Comparison of ENCODE assay signal across 19 mouse cellular contexts in genomic region chr1:73038532-73038931, GRCm38 (mm10). TPM values are rescaled to one million over a fixed set of nuclear protein-coding genes. Genes with fewer than 3 reads are reported as not detected.
DNase-seq lines count a peak whose midpoint lies in the region; ATAC-seq lines count a peak whose summit lies in the region.
"Had no signal": no experiment of that assay in that cellular context is flagged by ENCODE, and none has a peak within 500 bp of the region (broad histone marks: within the 10 kb centered on the region; RNA-seq: fewer than 3 reads in every experiment).

No protein-coding gene starts in this region.

- H3K4me2 ChIP-seq in heart, embryonic 13.5 days: no peak overlapping the region; the same call in 1 of the 2 replicates
- H3K4me2 ChIP-seq in limb, embryonic 13.5 days (replicated peaks): no peak overlapping the region
- H3K4me2 ChIP-seq in stomach, embryonic 16.5 days (ENCODE audit: low read depth, low read length): no peak overlapping the region
- H3K4me2 ChIP-seq: hindbrain, embryonic 13.5 days; midbrain, embryonic 12.5 days had no signal

- no peak overlapping the region for H3K9ac ChIP-seq in heart, embryonic 13.5 days
- H3K9ac ChIP-seq in limb, embryonic 13.5 days: no peak overlapping the region
- no peak overlapping the region for H3K9ac ChIP-seq in stomach, embryonic 16.5 days (ENCODE audit: low read length)
- H3K9ac ChIP-seq: hindbrain, embryonic 13.5 days; midbrain, embryonic 12.5 days had no signal

- intact Hi-C loops in heart, postnatal 25 days (cut with DNase I): no loop called here

- H3K27me3 ChIP-seq in heart, embryonic 13.5 days (replicated peaks): no peaks in the 10 kb centered on the region
- H3K27me3 ChIP-seq in limb, embryonic 13.5 days: no peaks in the 10 kb centered on the region
- no peaks in the 10 kb centered on the region for H3K27me3 ChIP-seq in stomach, embryonic 16.5 days (ENCODE audit: control insufficient read depth, insufficient read depth, low read length)
- H3K27me3 ChIP-seq: hindbrain, embryonic 13.5 days; midbrain, embryonic 12.5 days had no signal

- no peak overlapping the region for H3K4me3 ChIP-seq in heart, embryonic 13.5 days
- no peak overlapping the region for H3K4me3 ChIP-seq in limb, embryonic 13.5 days
- no peak overlapping the region for H3K4me3 ChIP-seq in stomach, embryonic 16.5 days (replicated peaks; ENCODE audit: low read length)
- H3K4me3 ChIP-seq: hindbrain, embryonic 13.5 days; layer of hippocampus, adult 2 months; midbrain, embryonic 12.5 days had no signal

- no peak for DNase-seq in heart, postnatal 25 days (ENCODE audit: low spot score)
- peak; percentile 7 for DNase-seq in spleen, adult 12 weeks (ENCODE audit: low spot score)
- DNase-seq in spleen, postnatal 14 days (ENCODE audit: low spot score in 2 of 2): no peak
- DNase-seq in adrenal gland, adult (ENCODE audit: inconsistent age in 2 of 2, low spot score in 1 of 2): no peak
- DNase-seq: gastrocnemius, postnatal 10 days; kidney, adult 8-10 months; lung, adult 2 months had no signal

- ATAC-seq in heart, embryonic 13.5 days (ENCODE audit: extremely low read depth, insufficient number of reproducible peaks, low FRiP score, low TSS enrichment): peak; percentile 55; the same call in 1 of the 2 replicates
- ATAC-seq in limb, embryonic 13.5 days (ENCODE audit: low FRiP score, low read depth): peak; percentile 11; the same call in 1 of the 2 replicates
- ATAC-seq in stomach, embryonic 16.5 days (ENCODE audit: insufficient read depth, low FRiP score): peak; percentile 34; the same call in 1 of the 2 replicates
- ATAC-seq: activated CD4-positive, CD25-positive, alpha-beta regulatory T cell, adult 4 months; forebrain, embryonic 16.5 days had no signal

- no peaks in the 10 kb centered on the region for H3K36me3 ChIP-seq in heart, embryonic 13.5 days
- H3K36me3 ChIP-seq in limb, embryonic 13.5 days: no peaks in the 10 kb centered on the region
- no peaks in the 10 kb centered on the region for H3K36me3 ChIP-seq in stomach, embryonic 16.5 days (ENCODE audit: control insufficient read depth, insufficient read depth, low read length)
- H3K36me3 ChIP-seq: hindbrain, embryonic 13.5 days; midbrain, embryonic 12.5 days had no signal

- H3K27ac ChIP-seq in heart, embryonic 13.5 days (replicated peaks): peak overlapping the region; percentile 34
- no peak overlapping the region for H3K27ac ChIP-seq in limb, embryonic 13.5 days
- no peak overlapping the region for H3K27ac ChIP-seq in stomach, embryonic 16.5 days (ENCODE audit: low read length)
- H3K27ac ChIP-seq: hindbrain, embryonic 13.5 days; layer of hippocampus, adult 2 months; midbrain, embryonic 12.5 days had no signal

- H3K4me1 ChIP-seq in heart, embryonic 13.5 days: peaks cover 45% of the 10 kb centered on the region
- 0 out of 2 replicates have a peak, but pooled peaks cover 7% of the 10 kb centered on the region for H3K4me1 ChIP-seq in limb, embryonic 13.5 days
- H3K4me1 ChIP-seq in stomach, embryonic 16.5 days (ENCODE audit: control insufficient read depth, insufficient read depth, low read length): peaks cover 5% of the 10 kb centered on the region; the same call in 1 of the 2 replicates
- H3K4me1 ChIP-seq: hindbrain, embryonic 13.5 days; midbrain, embryonic 12.5 days had no signal

- 26% methylated on average over 3 of the region's 3 CpGs for WGBS in heart, embryonic 13.5 days
- 66% methylated on average over 3 of the region's 3 CpGs for WGBS in limb, embryonic 13.5 days
- WGBS in stomach, embryonic 16.5 days: 76% methylated on average over 3 of the region's 3 CpGs

- H3K9me3 ChIP-seq in heart, embryonic 13.5 days: no peaks in the 10 kb centered on the region
- no peaks in the 10 kb centered on the region for H3K9me3 ChIP-seq in limb, embryonic 13.5 days
- H3K9me3 ChIP-seq in stomach, embryonic 16.5 days (replicated peaks; ENCODE audit: control insufficient read depth, low read length): no peaks in the 10 kb centered on the region
- H3K9me3 ChIP-seq: hindbrain, embryonic 13.5 days; midbrain, embryonic 12.5 days had no signal

RNA-seq across cellular contexts. Expression of gene Tnp1, which starts 22.8 kb away (rescaled TPM):
- not detected in 2 replicates for polyA plus RNA-seq in heart, embryonic 13.5 days (2015; fragmentation: Nextera tagmentation; extraction: Ambion mirVana)
- total RNA-seq in heart, postnatal 25 days (2021): not detected
- not detected in 2 replicates for polyA plus RNA-seq in limb, embryonic 13.5 days (2015; fragmentation: Nextera tagmentation; extraction: Ambion mirVana)
- not detected in 2 replicates for polyA plus RNA-seq in stomach, embryonic 16.5 days (2015; fragmentation: Nextera tagmentation; extraction: Ambion mirVana)
- total RNA-seq: gastrocnemius, postnatal 10 days; layer of hippocampus, adult 2 months; left cerebral cortex, adult 8-10 months had no signal
- polyA plus RNA-seq: activated CD4-positive, CD25-positive, alpha-beta regulatory T cell, adult 4 months; brain, embryonic 14.5 days; embryonic facial prominence, embryonic 14.5 days; forebrain, embryonic 16.5 days; hindbrain, embryonic 13.5 days; lung, adult 2 months; midbrain, embryonic 12.5 days; small intestine, adult 2 months had no signal
